Mouse (Mus musculus) intestine, postnatal 0 days (tissue): ENCODE data around the gene Slc25a20. TPM values are rescaled to one million over a fixed set of nuclear protein-coding genes. Genes with fewer than 3 reads are reported as not detected.

ENCODE experiments used
- ATAC-seq: fragments of 200-750 bp; cut with Nextera tagmentation; 2 replicates; pipeline ENCODE4 v1.8.0; 2017; ENCODE audit warnings: mild to moderate bottlenecking, moderate TSS enrichment, moderate library complexity
- H3K27ac ChIP-seq: fragments of 300-500 bp; sonication (generic); 2 replicates; pipeline ENCODE4 v1.5.1; 2014; ENCODE audit warnings: mild to moderate bottlenecking, low read depth, low read length, moderate library complexity
- H3K27me3 ChIP-seq: fragments of 300-500 bp; sonication (generic); replicated peaks from 2 replicates; pipeline ENCODE4 v1.6.1; 2014; ENCODE audit warnings: low read length, mixed read lengths; ENCODE audit not compliant: control insufficient read depth, insufficient read depth
- H3K36me3 ChIP-seq: fragments of 300-500 bp; sonication (generic); 2 replicates; pipeline ENCODE4 v1.6.1; 2014; ENCODE audit warnings: mild to moderate bottlenecking, moderate library complexity; ENCODE audit not compliant: control insufficient read depth, insufficient read depth
- H3K4me1 ChIP-seq: fragments of 300-500 bp; sonication (generic); replicated peaks from 2 replicates; pipeline ENCODE4 v1.6.1; 2014; ENCODE audit warnings: antibody characterized with exemption, low read length, mixed read lengths; ENCODE audit not compliant: control insufficient read depth, insufficient read depth
- H3K4me2 ChIP-seq: fragments of 300-500 bp; sonication (generic); replicated peaks from 2 replicates; pipeline ENCODE4 v1.6.1; 2014; ENCODE audit warnings: low read depth, mild to moderate bottlenecking, moderate library complexity
- H3K4me3 ChIP-seq: fragments of 300-500 bp; sonication (generic); 2 replicates; pipeline ENCODE4 v1.5.1; 2014; ENCODE audit warnings: low read depth, low read length
- H3K9ac ChIP-seq: fragments of 300-500 bp; sonication (generic); 2 replicates; pipeline ENCODE4 v1.6.1; 2014; ENCODE audit warnings: mild to moderate bottlenecking, low read depth, low read length
- H3K9me3 ChIP-seq: fragments of 300-500 bp; sonication (generic); 2 replicates; pipeline ENCODE4 v1.6.1; 2016; ENCODE audit warnings: mixed run types; ENCODE audit not compliant: control insufficient read depth
- CTCF ChIP-seq: sonication (generic); IDR thresholded peaks from 2 replicates; pipeline ENCODE4 v1.5.1; 2016; ENCODE audit warnings: low read depth, mild to moderate bottlenecking, control low read depth, antibody characterized with exemption, moderate library complexity
- WGBS: fragments of 180-500 bp; shearing (Covaris S2); extraction: QIAGEN DNeasy Blood & Tissue Kit; methylation state at CpG from one replicate; pipeline ENCODE4 v1.1.7; 2014; 5-methylcytosine and 5-hydroxymethylcytosine counted together
- microRNA-seq: library from miRNA; unstranded; fragments of <30 nt; microRNA quantifications from one replicate; pipeline ENCODE4, GENCODE M21; 2016
- polyA plus RNA-seq: library from polyadenylated mRNA; unstranded; fragments of >200 nt; fragmentation: Nextera tagmentation; extraction: Ambion mirVana; gene quantifications from 2 replicates; pipeline ENCODE4 v1.2.1, GENCODE M21; 2015

The Slc25a20 gene
- polyA plus RNA-seq, 1 experiment from 2014 or later: 159 TPM

DNA sequence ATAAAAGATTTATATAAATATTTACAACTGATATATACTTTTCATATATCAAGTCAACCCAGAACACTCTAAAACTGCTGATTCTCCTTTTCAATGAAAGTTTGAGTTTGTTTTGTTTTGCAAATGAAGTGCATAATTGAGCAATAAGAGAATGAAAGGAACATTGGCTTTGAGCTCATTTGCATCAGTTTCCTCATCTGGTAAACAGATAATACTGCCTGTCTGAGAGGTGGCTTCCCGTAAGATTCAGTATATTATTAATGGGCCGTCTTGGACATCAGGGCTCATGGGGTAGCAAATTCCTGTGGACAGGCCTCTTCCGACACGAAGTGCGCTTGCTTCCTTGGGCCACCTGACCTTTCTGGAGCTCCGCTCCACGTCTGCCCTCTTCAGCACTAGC, 48.9 kb downstream of the Slc25a20 start:
- H3K27ac ChIP-seq: no peak overlapping the region
- H3K4me3 ChIP-seq: no peak overlapping the region
- no peaks in the 10 kb centered on the region for H3K4me1 ChIP-seq
- H3K9me3 ChIP-seq: no peaks in the 10 kb centered on the region
- H3K27me3 ChIP-seq: no peaks in the 10 kb centered on the region
- ATAC-seq: no peak
- WGBS: 77% methylated on average over 7 of the region's 7 CpGs
- TF ChIP-seq CTCF: no peak
- no peaks in the 10 kb centered on the region for H3K36me3 ChIP-seq
- H3K4me2 ChIP-seq: no peak overlapping the region
- no peak overlapping the region for H3K9ac ChIP-seq

DNA sequence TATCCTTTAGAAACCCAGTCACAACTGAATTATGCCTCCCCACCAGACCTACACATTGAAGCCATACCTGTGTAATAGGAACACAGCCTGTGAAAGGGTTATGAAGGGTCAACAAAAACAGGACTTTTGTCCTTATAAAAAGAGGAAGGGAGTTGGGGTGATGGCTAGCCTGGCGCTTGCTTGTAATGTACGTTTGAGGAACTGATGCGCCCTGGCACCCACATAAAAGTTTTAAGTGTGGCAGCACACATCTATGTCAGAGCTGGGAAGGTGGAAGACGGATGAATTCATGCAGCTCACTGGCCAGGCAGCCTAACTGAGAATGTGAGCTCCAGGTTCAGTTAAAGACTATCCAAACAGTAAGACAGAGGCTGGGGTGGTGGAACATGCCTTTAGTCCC, 54.3 kb downstream of the Slc25a20 start:
- Histone ChIP-seq H3K9ac (no peak overlapping the region), H3K9me3 (no peaks in the 10 kb centered on the region), H3K27me3 (no peaks in the 10 kb centered on the region), H3K27ac (no peak overlapping the region), H3K4me3 (no peak overlapping the region), H3K4me2 (no peak overlapping the region), H3K36me3 (peaks cover 19% of the 10 kb centered on the region), H3K4me1 (no peaks in the 10 kb centered on the region)
- WGBS: 93% methylated on average over 4 of the region's 4 CpGs
- ATAC-seq: no peak
- no peak for TF ChIP-seq CTCF

DNA sequence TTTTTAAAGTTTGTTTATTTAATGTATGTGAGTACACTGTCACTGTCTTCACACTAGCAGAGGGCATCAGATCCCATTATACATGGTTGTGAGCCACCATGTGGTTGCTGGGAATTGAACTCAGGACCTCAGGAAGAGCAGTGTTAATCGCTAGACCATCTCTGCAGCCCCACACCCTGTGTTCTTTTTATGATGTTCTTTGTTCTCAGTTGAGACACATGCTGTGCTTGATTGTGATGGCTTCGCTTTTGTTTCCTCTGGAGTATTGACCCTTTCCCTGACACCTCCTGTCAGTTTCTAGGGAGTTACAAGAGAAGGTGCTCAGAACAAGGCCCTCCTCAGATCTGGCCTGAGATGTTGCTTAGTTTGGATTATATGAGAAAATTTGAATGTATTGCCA, 61.9 kb downstream of the Slc25a20 start:
- Histone ChIP-seq H3K36me3 (peaks cover 14% of the 10 kb centered on the region), H3K9me3 (no peaks in the 10 kb centered on the region), H3K27me3 (no peaks in the 10 kb centered on the region), H3K9ac (no peak overlapping the region), H3K4me2 (no peak overlapping the region), H3K4me1 (no peaks in the 10 kb centered on the region), H3K27ac (no peak overlapping the region), H3K4me3 (no peak overlapping the region)
- no peak for TF ChIP-seq CTCF
- ATAC-seq: no peak
- 76% methylated on average over 2 of the region's 2 CpGs for WGBS

DNA sequence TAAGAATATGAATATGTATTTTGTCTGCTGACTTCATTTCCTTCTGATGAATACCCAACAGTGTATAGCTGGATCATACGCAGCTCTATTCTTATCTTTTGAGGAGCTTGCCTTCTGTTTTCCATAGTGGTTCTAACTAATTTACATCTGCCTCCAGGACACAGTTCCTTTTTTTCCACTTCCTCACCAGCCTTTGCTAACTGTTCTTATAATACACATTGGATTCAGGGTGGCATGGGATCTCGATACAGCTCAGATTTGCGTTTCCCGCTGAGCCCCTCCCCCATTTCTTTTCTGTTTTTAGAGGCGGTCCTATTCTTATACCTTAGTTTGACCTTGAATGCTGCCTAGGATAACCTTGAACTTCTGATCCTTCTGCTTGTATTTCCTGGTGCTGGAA, 64.2 kb downstream of the Slc25a20 start:
- 95% methylated on average over 5 of the region's 5 CpGs for WGBS

DNA sequence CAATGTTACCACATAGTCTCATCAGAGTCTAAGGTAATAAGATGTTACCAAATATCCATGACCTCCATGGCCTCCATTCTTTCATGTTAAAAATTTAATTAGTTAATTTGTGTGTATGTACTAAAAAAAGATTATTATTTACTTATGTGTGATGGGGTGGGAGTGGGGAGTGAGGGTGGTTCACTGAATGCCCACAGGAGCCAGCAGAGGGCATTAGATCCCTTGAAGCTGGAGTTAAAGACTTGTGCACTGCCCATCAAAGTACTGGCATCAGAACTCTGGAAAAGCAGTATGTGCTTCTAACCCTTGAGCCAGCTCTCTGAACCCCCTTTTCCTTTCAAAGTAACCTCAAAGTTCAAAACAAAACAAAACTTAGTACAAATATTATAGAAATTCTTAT, 67.2 kb downstream of the Slc25a20 start:
- TF ChIP-seq CTCF: peak; percentile 48
- Histone ChIP-seq H3K4me3 (no peak overlapping the region), H3K36me3 (peaks cover 18% of the 10 kb centered on the region)

More for the DNA sequence above, 64.2 kb downstream of the Slc25a20 start:
- Histone ChIP-seq H3K9me3 (no peaks in the 10 kb centered on the region), H3K4me1 (no peaks in the 10 kb centered on the region), H3K9ac (no peak overlapping the region), H3K4me3 (no peak overlapping the region), H3K27ac (no peak overlapping the region), H3K27me3 (no peaks in the 10 kb centered on the region), H3K4me2 (no peak overlapping the region), H3K36me3 (peaks cover 8% of the 10 kb centered on the region)
- ATAC-seq: no peak
- TF ChIP-seq CTCF: no peak

DNA sequence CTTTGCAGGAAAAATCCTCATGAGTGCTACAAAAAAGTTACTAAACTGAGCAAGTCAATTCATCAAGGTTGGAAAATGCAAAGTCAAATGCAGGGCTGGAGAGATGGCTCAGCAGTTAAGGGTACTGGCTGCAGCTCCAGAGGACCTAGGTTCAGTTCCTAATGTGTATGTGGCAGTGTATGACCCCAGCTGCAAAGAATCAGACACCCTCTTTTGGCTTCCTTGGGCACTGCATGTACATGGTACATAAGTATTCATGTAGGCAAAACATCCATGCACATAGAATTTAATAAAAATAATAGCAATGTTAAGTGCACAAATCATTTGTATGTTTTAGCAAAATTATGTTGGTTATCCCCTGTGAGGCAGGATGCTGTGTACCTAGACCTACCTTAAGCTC, 70.6 kb downstream of the Slc25a20 start:
- ATAC-seq: no peak
- no peak overlapping the region for H3K9ac ChIP-seq
- H3K4me1 ChIP-seq: no peaks in the 10 kb centered on the region
- no peaks in the 10 kb centered on the region for H3K9me3 ChIP-seq
- no peak overlapping the region for H3K27ac ChIP-seq
- peaks cover 38% of the 10 kb centered on the region for H3K36me3 ChIP-seq
- no peak overlapping the region for H3K4me2 ChIP-seq
- H3K27me3 ChIP-seq: no peaks in the 10 kb centered on the region
- H3K4me3 ChIP-seq: no peak overlapping the region
- TF ChIP-seq CTCF: peak; percentile 55

More for the DNA sequence above, 67.2 kb downstream of the Slc25a20 start:
- H3K9me3 ChIP-seq: no peaks in the 10 kb centered on the region
- no peak overlapping the region for H3K9ac ChIP-seq
- ATAC-seq: no peak
- no peak overlapping the region for H3K27ac ChIP-seq
- H3K27me3 ChIP-seq: no peaks in the 10 kb centered on the region
- H3K4me1 ChIP-seq: no peaks in the 10 kb centered on the region
- no peak overlapping the region for H3K4me2 ChIP-seq

Small RNA genes lying within 50 kb of the gene (microRNA-seq; reads per million reads assigned to microRNA genes)
- gene Gm26298: not detected

Other genes starting within 250 kb of the Slc25a20 start
- gene Ccdc36, start 233.6 kb upstream of the Slc25a20 start, polyA plus RNA-seq: 0.29 TPM in 2 replicates
- gene BC048562, start 225.6 kb upstream of the Slc25a20 start, polyA plus RNA-seq: not detected in 2 replicates
- gene Ccdc71, start 201.6 kb upstream of the Slc25a20 start, polyA plus RNA-seq: 29.4 and 30.2 TPM in 2 replicates
- 24.2 and 24.8 TPM in 2 replicates for gene Klhdc8b, start 200.5 kb upstream of the Slc25a20 start, polyA plus RNA-seq
- gene Lamb2, start 182.4 kb upstream of the Slc25a20 start, polyA plus RNA-seq: 8.9 and 10.1 TPM in 2 replicates
- gene Usp19, start 171.5 kb upstream of the Slc25a20 start, polyA plus RNA-seq: 17.2 and 17.6 TPM in 2 replicates
- gene Qars, start 154.4 kb upstream of the Slc25a20 start, polyA plus RNA-seq: 66.4 and 74.7 TPM in 2 replicates
- gene Qrich1, start 145.3 kb upstream of the Slc25a20 start, polyA plus RNA-seq: 46.8 and 48.7 TPM in 2 replicates
- gene Impdh2, start 101.8 kb upstream of the Slc25a20 start, polyA plus RNA-seq: 50.6 and 50.7 TPM in 2 replicates
- gene Ndufaf3, start 94.7 kb upstream of the Slc25a20 start, polyA plus RNA-seq: 47.9 and 53.4 TPM in 2 replicates
- gene Dalrd3, start 92.2 kb upstream of the Slc25a20 start, polyA plus RNA-seq: 36.7 and 38.3 TPM in 2 replicates
- gene Wdr6, start 83.3 kb upstream of the Slc25a20 start, polyA plus RNA-seq: 16.7 and 16.8 TPM in 2 replicates
- 2.8 and 2.9 TPM in 2 replicates for gene P4htm, start 64.4 kb upstream of the Slc25a20 start, polyA plus RNA-seq
- gene Arih2, start 12.7 kb upstream of the Slc25a20 start, polyA plus RNA-seq: 22.6 and 25.1 TPM in 2 replicates
- gene Prkar2a, start 27.2 kb downstream of the Slc25a20 start, polyA plus RNA-seq: 28.3 and 31.8 TPM in 2 replicates
- gene Ip6k2, start 121.7 kb downstream of the Slc25a20 start, polyA plus RNA-seq: 28.1 and 31.4 TPM in 2 replicates
- 5.4 and 6.8 TPM in 2 replicates for gene Nckipsd, start 146.3 kb downstream of the Slc25a20 start, polyA plus RNA-seq
- gene Celsr3, start 164.2 kb downstream of the Slc25a20 start, polyA plus RNA-seq: 0.40 and 0.93 TPM in 2 replicates
- gene Slc26a6, start 191.2 kb downstream of the Slc25a20 start, polyA plus RNA-seq: 70.8 and 99.5 TPM in 2 replicates